Mouse (Mus musculus) kidney, adult 2 months (tissue): ENCODE measurements around the gene Olfr1367.

Source experiments
- CTCF ChIP-seq: fragments of 200-500 bp; conservative IDR thresholded peaks from 2 replicates; pipeline ENCODE4 v1.5.1; 2011; ENCODE audit warnings: low read depth, mild to moderate bottlenecking, control low read depth, low read length, moderate library complexity, mixed read lengths; ENCODE audit not compliant: insufficient read depth, insufficient read length
- POLR2A ChIP-seq: fragments of 200-500 bp; IDR thresholded peaks from one replicate; pipeline ENCODE4 v1.6.1; 2011; ENCODE audit warnings: low read depth, low read length, control low read depth

DNA sequence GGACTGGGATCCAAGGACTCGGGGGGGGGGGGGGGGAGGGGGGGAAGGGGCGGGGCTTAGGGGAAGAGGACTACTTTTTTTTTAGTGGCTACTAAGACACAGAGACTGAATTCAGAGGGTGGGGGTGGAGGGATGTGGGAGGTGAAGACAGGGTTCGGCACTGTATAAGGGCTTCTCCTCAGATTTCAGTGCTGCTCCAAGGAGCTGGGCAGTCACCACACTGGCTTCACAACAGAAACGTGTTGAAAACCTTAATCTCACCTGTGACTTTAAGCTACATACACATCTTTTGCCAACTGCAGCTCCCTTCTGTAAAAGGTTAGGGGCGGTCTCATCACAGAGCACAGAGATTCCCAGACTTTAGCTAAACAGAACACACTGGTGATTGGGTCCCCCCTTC is 33.9 kb upstream of the Olfr1367 start:
- TF ChIP-seq CTCF: no peak
- TF ChIP-seq POLR2A: no peak
